Mouse (Mus musculus) urinary bladder, postnatal 36 days (tissue): ENCODE measurements around the gene Mettl11b.
"Not testable (repeated sequence)": the region's sequence is repeated elsewhere in the genome, so short reads cannot be mapped to it uniquely, and the experiment has no call there.

Experiments
- DNase-seq, 2 experiments: peaks; one replicate each; pipeline ENCODE4 v3.0.0; 2022; ENCODE audit warnings: low spot score in 2 of 2, mixed read lengths in 1 of 2

Mettl11b gene

GRCm38 (mm10) chr1:163725106-163725759 is at the start of gene Mettl11b:
TSS of gene Mettl11b (minus strand) at chr1:163725232.
- DNase-seq: no peak

GRCm38 (mm10) chr1:163757462-163758207 is 32.6 kb upstream of the Mettl11b start:
- DNase-seq: no peak

GRCm38 (mm10) chr1:163751360-163751992 is 26.4 kb upstream of the Mettl11b start:
- no peak for DNase-seq

GRCm38 (mm10) chr1:163737239-163737533 is 12.2 kb upstream of the Mettl11b start:
- no peak for DNase-seq

- DNase-seq: no peak
Observed at GRCm38 (mm10) chr1:163736441-163737238, 11.6 kb upstream of the Mettl11b start.

- not testable (repeated sequence) for DNase-seq
Observed at GRCm38 (mm10) chr1:163731166-163731565, 6.1 kb upstream of the Mettl11b start.

- DNase-seq: no peak
Observed at GRCm38 (mm10) chr1:163723913-163724312, 1.1 kb downstream of the Mettl11b start.

GRCm38 (mm10) chr1:163708618-163709017 is 16.4 kb downstream of the Mettl11b start:
- DNase-seq: no peak

GRCm38 (mm10) chr1:163700571-163700970 is 24.5 kb downstream of the Mettl11b start:
- no peak for DNase-seq

- DNase-seq: no peak
Observed at GRCm38 (mm10) chr1:163699702-163700101, 25.3 kb downstream of the Mettl11b start.

- DNase-seq: no peak
Observed at GRCm38 (mm10) chr1:163691860-163692259, 33.2 kb downstream of the Mettl11b start.

GRCm38 (mm10) chr1:163682935-163683430 is 42.0 kb downstream of the Mettl11b start:
- no peak for DNase-seq

- DNase-seq: no peak
Observed at GRCm38 (mm10) chr1:163682127-163682526, 42.9 kb downstream of the Mettl11b start.

- DNase-seq: no peak
Observed at GRCm38 (mm10) chr1:163672866-163673265, 52.2 kb downstream of the Mettl11b start.

- DNase-seq: no peak
Observed at GRCm38 (mm10) chr1:163671326-163671725, 53.7 kb downstream of the Mettl11b start.

GRCm38 (mm10) chr1:163670702-163671101 is 54.3 kb downstream of the Mettl11b start:
- DNase-seq: no peak

- no peak for DNase-seq
Observed at GRCm38 (mm10) chr1:163669936-163670335, 55.1 kb downstream of the Mettl11b start.

- DNase-seq: no peak
Observed at GRCm38 (mm10) chr1:163662416-163662815, 62.6 kb downstream of the Mettl11b start.

GRCm38 (mm10) chr1:163658535-163658928 is 66.5 kb downstream of the Mettl11b start:
- DNase-seq: no peak

- DNase-seq: no peak
Observed at GRCm38 (mm10) chr1:163657766-163658534, 67.1 kb downstream of the Mettl11b start.

- no peak for DNase-seq
Observed at GRCm38 (mm10) chr1:163657056-163657455, 68.0 kb downstream of the Mettl11b start.
